Mouse (Mus musculus): Measurements from ENCODE around the gene Tpmt. TPM values are rescaled to one million over a fixed set of nuclear protein-coding genes. Genes with fewer than 3 reads are reported as not detected.
A peak's percentile ranks its signal among the peaks of the same experiment; 100 is the strongest.

The Tpmt gene
- polyA plus RNA-seq (2015; fragmentation: Nextera tagmentation; extraction: Ambion mirVana), result 15.5 and 16.4 TPM in 2 replicates

GRCm38 (mm10) chr13:47044617-47044947 is at the start of gene Tpmt:
Gene Tpmt (minus strand): TSS chr13:47044737.
- no peak for ATAC-seq (ENCODE audit: insufficient number of reproducible peaks, low FRiP score, low TSS enrichment, low read depth)
- WGBS, result 7% methylated on average over 10 of the region's 10 CpGs
- Histone ChIP-seq H3K27ac (peak within 1 kb of the TSS; percentile 79), H3K27me3 (no peaks in the 10 kb centered on the region), H3K4me1 (peaks cover 11% of the 10 kb centered on the region), H3K9ac (peak within 1 kb of the TSS; percentile 77), H3K9me3 (no peaks in the 10 kb centered on the region), H3K4me3 (peak within 1 kb of the TSS; percentile 88), H3K4me2 (peak within 1 kb of the TSS; percentile 98), H3K36me3 (peaks cover 12% of the 10 kb centered on the region)

GRCm38 (mm10) chr13:47093791-47094190 is 49.3 kb upstream of the Tpmt start:
- no peaks in the 10 kb centered on the region for H3K27me3 ChIP-seq
- no peak for ATAC-seq (ENCODE audit: insufficient number of reproducible peaks, low FRiP score, low TSS enrichment, low read depth)
- H3K9ac ChIP-seq, result no peak overlapping the region
- H3K36me3 ChIP-seq, result peaks cover 42% of the 10 kb centered on the region
- no peak overlapping the region for H3K27ac ChIP-seq
- no peak overlapping the region for H3K4me2 ChIP-seq
- WGBS, result 84% methylated on average over 2 of the region's 2 CpGs
- H3K4me3 ChIP-seq, result no peak overlapping the region
- no peaks in the 10 kb centered on the region for H3K9me3 ChIP-seq
- peaks cover 6% of the 10 kb centered on the region; the same call in 1 of the 2 replicates for H3K4me1 ChIP-seq

GRCm38 (mm10) chr13:47089271-47089670 is 44.7 kb upstream of the Tpmt start:
- Histone ChIP-seq H3K4me3 (no peak overlapping the region), H3K9me3 (no peaks in the 10 kb centered on the region), H3K4me1 (peaks cover 3% of the 10 kb centered on the region; the same call in 1 of the 2 replicates), H3K36me3 (peaks cover 40% of the 10 kb centered on the region), H3K27me3 (no peaks in the 10 kb centered on the region), H3K4me2 (no peak overlapping the region), H3K27ac (no peak overlapping the region), H3K9ac (no peak overlapping the region)
- 60% methylated on average over 2 of the region's 2 CpGs for WGBS
- ATAC-seq (ENCODE audit: insufficient number of reproducible peaks, low FRiP score, low TSS enrichment, low read depth), result no peak

DNA sequence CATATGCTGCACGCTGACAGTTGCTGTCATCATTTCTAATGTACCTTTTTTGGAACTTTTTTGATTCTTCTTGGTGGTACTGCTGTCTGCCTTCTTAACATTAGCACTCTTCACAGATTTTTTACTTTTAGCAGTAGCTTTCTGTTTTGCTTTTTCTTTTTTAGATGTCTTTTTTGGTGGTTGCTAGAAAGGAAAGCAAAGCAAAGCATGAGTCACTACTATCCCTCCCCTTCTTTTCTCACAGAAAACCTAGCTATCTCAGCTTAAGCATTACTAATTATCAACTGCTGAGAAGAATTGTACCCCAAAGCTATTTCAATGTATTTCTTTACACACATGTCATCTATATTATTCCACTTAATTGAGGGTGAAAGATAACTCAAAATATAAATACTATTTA is 43.9 kb upstream of the Tpmt start:
- 85% methylated on average over 1 of the region's 1 CpGs for WGBS
- H3K4me3 ChIP-seq, result no peak overlapping the region
- no peak for ATAC-seq (ENCODE audit: insufficient number of reproducible peaks, low FRiP score, low TSS enrichment, low read depth)
- no peak overlapping the region for H3K27ac ChIP-seq
- H3K9ac ChIP-seq, result no peak overlapping the region
- no peaks in the 10 kb centered on the region for H3K9me3 ChIP-seq
- no peaks in the 10 kb centered on the region for H3K27me3 ChIP-seq
- H3K36me3 ChIP-seq, result peaks cover 36% of the 10 kb centered on the region
- H3K4me1 ChIP-seq, result peaks cover 3% of the 10 kb centered on the region; the same call in 1 of the 2 replicates
- H3K4me2 ChIP-seq, result no peak overlapping the region

GRCm38 (mm10) chr13:47080905-47081505 is 36.5 kb upstream of the Tpmt start:
- peaks cover 63% of the 10 kb centered on the region for H3K36me3 ChIP-seq
- H3K4me2 ChIP-seq, result no peak overlapping the region
- no peaks in the 10 kb centered on the region for H3K9me3 ChIP-seq
- no peaks in the 10 kb centered on the region for H3K4me1 ChIP-seq
- 93% methylated on average over 4 of the region's 4 CpGs for WGBS
- H3K27me3 ChIP-seq, result no peaks in the 10 kb centered on the region
- ATAC-seq (ENCODE audit: insufficient number of reproducible peaks, low FRiP score, low TSS enrichment, low read depth), result no peak
- H3K27ac ChIP-seq, result no peak overlapping the region
- H3K9ac ChIP-seq, result no peak overlapping the region
- H3K4me3 ChIP-seq, result no peak overlapping the region

- 67% methylated on average over 5 of the region's 5 CpGs for WGBS
- H3K27me3 ChIP-seq, result no peaks in the 10 kb centered on the region
- H3K4me3 ChIP-seq, result no peak overlapping the region
- H3K27ac ChIP-seq, result no peak overlapping the region
- no peaks in the 10 kb centered on the region for H3K9me3 ChIP-seq
- no peak for ATAC-seq (ENCODE audit: insufficient number of reproducible peaks, low FRiP score, low TSS enrichment, low read depth)
- H3K36me3 ChIP-seq, result peaks cover 75% of the 10 kb centered on the region
- H3K9ac ChIP-seq, result no peak overlapping the region
- H3K4me1 ChIP-seq, result no peaks in the 10 kb centered on the region
- no peak overlapping the region for H3K4me2 ChIP-seq
Observed at GRCm38 (mm10) chr13:47078799-47079198, 34.3 kb upstream of the Tpmt start.

GRCm38 (mm10) chr13:47077367-47077766 is 32.8 kb upstream of the Tpmt start:
- no peak for ATAC-seq (ENCODE audit: insufficient number of reproducible peaks, low FRiP score, low TSS enrichment, low read depth)
- H3K36me3 ChIP-seq, result peaks cover 69% of the 10 kb centered on the region
- H3K4me2 ChIP-seq, result no peak overlapping the region
- no peaks in the 10 kb centered on the region for H3K4me1 ChIP-seq
- no peak overlapping the region for H3K9ac ChIP-seq
- no peak overlapping the region for H3K4me3 ChIP-seq
- no peaks in the 10 kb centered on the region for H3K27me3 ChIP-seq
- no peaks in the 10 kb centered on the region for H3K9me3 ChIP-seq
- H3K27ac ChIP-seq, result no peak overlapping the region

- no peaks in the 10 kb centered on the region for H3K9me3 ChIP-seq
- ATAC-seq (ENCODE audit: insufficient number of reproducible peaks, low FRiP score, low TSS enrichment, low read depth), result no peak
- H3K27ac ChIP-seq, result peak overlapping the region; percentile 33; the same call in 1 of the 2 replicates
- 75% methylated on average over 5 of the region's 5 CpGs for WGBS
- no peak overlapping the region for H3K9ac ChIP-seq
- no peaks in the 10 kb centered on the region for H3K27me3 ChIP-seq
- H3K4me1 ChIP-seq, result no peaks in the 10 kb centered on the region
- H3K36me3 ChIP-seq, result peaks cover 62% of the 10 kb centered on the region
- H3K4me3 ChIP-seq, result no peak overlapping the region
- no peak overlapping the region for H3K4me2 ChIP-seq
Observed at GRCm38 (mm10) chr13:47076156-47076555, 31.6 kb upstream of the Tpmt start.

GRCm38 (mm10) chr13:47072484-47072883 is 27.9 kb upstream of the Tpmt start:
- no peak overlapping the region for H3K27ac ChIP-seq
- H3K36me3 ChIP-seq, result peaks cover 47% of the 10 kb centered on the region
- H3K4me1 ChIP-seq, result peaks cover 5% of the 10 kb centered on the region; the same call in 1 of the 2 replicates
- no peak for ATAC-seq (ENCODE audit: insufficient number of reproducible peaks, low FRiP score, low TSS enrichment, low read depth)
- H3K9ac ChIP-seq, result no peak overlapping the region
- no peak overlapping the region for H3K4me2 ChIP-seq
- 87% methylated on average over 5 of the region's 5 CpGs for WGBS
- H3K4me3 ChIP-seq, result no peak overlapping the region
- H3K27me3 ChIP-seq, result no peaks in the 10 kb centered on the region
- H3K9me3 ChIP-seq, result no peaks in the 10 kb centered on the region

DNA sequence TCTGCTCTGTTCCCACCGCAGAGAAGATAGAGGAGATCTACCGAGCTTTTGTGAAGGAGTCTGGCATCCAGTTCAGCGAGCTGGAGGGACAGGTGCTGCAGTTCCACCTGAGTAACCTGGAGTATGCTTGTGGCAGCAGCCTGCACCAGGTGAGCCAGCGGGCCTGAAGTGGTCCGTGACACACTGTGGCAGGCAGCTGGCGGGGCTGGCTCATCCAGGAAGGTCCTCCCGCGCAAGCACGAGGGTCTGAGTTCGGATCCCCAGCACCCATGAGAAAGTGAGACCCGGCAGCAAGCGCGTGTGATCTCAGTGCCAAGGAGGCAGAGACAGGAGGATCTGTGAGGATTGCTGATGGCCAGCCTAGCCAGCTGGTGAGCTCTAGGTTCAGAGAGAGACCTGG is 27.3 kb upstream of the Tpmt start:
- Histone ChIP-seq H3K27ac (no peak overlapping the region), H3K36me3 (peaks cover 48% of the 10 kb centered on the region), H3K9ac (0 out of 2 replicates have a peak overlapping the region, but pooled peaks have one; percentile 5), H3K4me2 (no peak overlapping the region), H3K4me3 (no peak overlapping the region), H3K4me1 (peaks cover 5% of the 10 kb centered on the region; the same call in 1 of the 2 replicates), H3K27me3 (no peaks in the 10 kb centered on the region), H3K9me3 (no peaks in the 10 kb centered on the region)
- ATAC-seq (ENCODE audit: insufficient number of reproducible peaks, low FRiP score, low TSS enrichment, low read depth), result no peak
- 94% methylated on average over 13 of the region's 13 CpGs for WGBS

GRCm38 (mm10) chr13:47070329-47071080 is 26.0 kb upstream of the Tpmt start:
- 56% methylated on average over 15 of the region's 15 CpGs for WGBS
- no peaks in the 10 kb centered on the region for H3K27me3 ChIP-seq
- no peaks in the 10 kb centered on the region for H3K9me3 ChIP-seq
- peaks cover 41% of the 10 kb centered on the region for H3K36me3 ChIP-seq
- H3K4me2 ChIP-seq, result no peak overlapping the region
- H3K4me3 ChIP-seq, result no peak overlapping the region
- no peak overlapping the region for H3K9ac ChIP-seq
- peaks cover 5% of the 10 kb centered on the region; the same call in 1 of the 2 replicates for H3K4me1 ChIP-seq
- peak; percentile 62; the same call in 1 of the 2 replicates for ATAC-seq (ENCODE audit: insufficient number of reproducible peaks, low FRiP score, low TSS enrichment, low read depth)
- H3K27ac ChIP-seq, result no peak overlapping the region

- no peak for ATAC-seq (ENCODE audit: insufficient number of reproducible peaks, low FRiP score, low TSS enrichment, low read depth)
- Histone ChIP-seq H3K27me3 (no peaks in the 10 kb centered on the region), H3K36me3 (peaks cover 34% of the 10 kb centered on the region), H3K4me3 (no peak overlapping the region), H3K27ac (no peak overlapping the region), H3K4me2 (no peak overlapping the region), H3K9ac (no peak overlapping the region), H3K9me3 (no peaks in the 10 kb centered on the region), H3K4me1 (peaks cover 5% of the 10 kb centered on the region; the same call in 1 of the 2 replicates)
- WGBS, result 90% methylated on average over 6 of the region's 6 CpGs
Observed at GRCm38 (mm10) chr13:47067001-47067400, 22.5 kb upstream of the Tpmt start.

Data from limb, embryonic 15.5 days (tissue).